Mouse (Mus musculus): ENCODE results near the gene Fgfr1op.
A peak's percentile ranks its signal among the peaks of the same experiment; 100 is the strongest.
"Not testable (repeated sequence)": the region's sequence is repeated elsewhere in the genome, so short reads cannot be mapped to it uniquely, and the experiment has no call there.

The Fgfr1op gene

DNA sequence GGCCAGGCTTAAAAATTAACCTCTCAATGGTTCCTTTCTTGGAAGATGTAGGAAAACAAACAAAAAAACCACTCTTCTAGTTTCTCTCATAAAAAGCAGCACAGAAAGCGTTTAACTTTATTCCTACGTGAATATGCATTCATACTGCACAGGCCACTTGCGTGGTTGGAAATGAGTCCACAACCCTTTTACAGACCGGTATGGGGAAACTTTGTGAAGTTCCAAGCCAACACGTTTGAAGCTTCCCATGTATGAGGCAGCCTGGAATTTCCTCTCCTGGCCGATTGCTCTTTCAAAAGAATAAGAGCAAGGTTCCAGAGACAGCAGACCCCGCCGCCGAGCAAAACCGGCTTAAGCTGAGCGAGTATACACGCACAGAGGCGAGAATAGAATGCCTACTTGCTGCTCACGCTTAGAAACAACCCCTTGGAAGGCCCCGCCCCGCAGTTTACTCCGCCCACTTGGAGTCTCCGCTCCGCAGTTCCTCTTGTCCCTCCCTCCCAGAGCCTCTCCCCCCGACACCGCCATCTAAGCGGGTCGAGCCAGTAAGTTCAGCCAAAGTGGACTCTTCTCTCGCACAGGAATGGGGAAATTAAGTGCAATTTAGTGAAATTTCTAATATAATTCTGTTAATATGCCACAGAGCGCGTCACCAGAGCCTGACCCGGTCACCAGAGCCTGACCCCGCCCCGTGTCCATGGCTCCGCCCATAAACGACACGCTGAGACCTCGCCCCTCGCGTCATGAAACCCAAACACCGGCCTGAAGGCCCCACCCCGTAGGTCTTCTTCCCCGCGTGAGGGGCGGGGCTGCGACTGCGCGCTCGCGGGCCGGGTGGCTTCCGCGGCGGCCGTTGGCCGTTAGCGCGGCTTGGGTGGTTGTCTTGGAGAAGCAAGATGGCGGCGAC, at the start of gene Fgfr1op:
Fgfr1op (plus strand) TSS at position 801 of the 907 bp plus-strand sequence.
- DNase-seq (ENCODE audit: low spot score in 2 of 2): peak; percentile 68 to 83

DNA sequence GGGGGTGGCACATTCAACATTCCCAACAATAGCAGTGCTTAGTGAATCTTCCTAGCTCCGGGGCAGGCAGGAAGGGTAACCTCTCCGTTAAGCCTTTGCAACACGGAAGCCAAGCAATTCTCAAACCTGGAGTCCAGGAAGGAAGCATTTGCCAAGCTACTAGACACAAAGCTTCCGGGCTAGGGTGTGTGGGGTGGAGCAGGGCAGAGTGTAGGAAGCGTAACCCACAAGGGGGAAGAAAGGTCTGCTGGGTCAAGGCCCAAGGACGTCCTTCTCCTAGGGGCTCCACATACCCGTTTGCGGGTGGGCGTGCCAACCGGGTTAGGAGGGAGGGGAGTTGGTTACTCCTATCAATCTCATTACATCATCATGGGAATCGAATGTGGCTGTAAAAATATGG, 48.9 kb upstream of the Fgfr1op start:
- not testable (repeated sequence) for DNase-seq (ENCODE audit: low spot score in 2 of 2)

DNA sequence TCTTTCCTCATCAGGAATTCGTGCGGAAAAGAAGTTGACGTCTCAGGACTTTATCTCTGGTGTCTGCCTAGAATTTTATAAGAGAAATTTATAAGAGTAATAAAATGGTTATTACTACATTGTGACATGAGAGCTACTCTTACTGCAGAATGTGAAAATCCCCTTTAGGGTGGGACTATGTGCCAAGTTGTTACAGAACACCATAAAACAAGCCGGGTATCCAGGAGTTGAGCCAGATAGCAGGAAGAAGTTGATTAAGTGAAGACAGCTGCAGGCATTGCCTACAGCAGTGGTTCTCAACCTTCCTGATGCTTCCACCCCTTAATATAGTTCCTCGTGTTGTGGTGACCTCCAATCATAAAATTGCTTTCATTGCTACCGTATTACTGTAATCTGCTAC, 48.4 kb upstream of the Fgfr1op start:
- not testable (repeated sequence) for DNase-seq (ENCODE audit: low spot score in 2 of 2)

DNA sequence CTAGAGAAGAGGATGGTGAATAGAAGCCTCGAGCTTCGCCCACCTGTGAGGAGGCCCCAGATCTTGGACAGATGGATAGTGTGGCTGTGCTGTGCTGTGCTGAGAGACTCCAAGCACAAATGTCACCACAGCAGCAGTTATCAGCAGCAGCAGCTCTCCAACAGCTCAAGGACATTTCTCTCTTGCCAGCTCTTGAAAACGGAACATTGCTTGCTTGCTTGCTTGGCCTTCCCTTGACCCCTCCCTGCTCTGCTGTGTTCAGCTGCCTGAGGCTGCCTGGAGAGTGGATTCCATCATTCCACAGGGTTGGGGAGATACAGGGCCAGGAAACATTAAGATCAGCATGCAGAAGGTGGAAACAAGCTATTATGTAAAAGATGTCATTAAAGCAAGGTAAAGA, 42.3 kb upstream of the Fgfr1op start:
- DNase-seq (ENCODE audit: low spot score in 2 of 2): not testable (repeated sequence)

DNA sequence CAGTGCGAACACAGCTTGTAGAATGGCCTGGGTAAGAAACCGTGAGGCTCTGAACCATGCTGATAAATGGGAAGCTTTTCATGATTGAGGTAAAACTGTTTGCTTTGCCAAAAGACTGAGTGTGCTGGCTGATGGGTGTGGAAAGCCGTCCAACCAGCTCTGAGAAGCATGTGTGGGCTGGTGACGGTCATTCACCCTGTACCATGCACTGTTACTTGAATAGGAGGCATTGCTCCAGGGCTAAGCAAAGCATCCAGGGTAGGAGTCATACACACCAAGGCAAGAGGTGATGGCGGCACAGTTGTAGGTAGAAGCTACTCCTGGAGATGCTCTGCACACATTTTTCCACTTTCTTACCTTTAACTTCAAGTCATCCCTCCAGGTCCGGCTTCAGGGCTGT, 40.7 kb upstream of the Fgfr1op start:
- not testable (repeated sequence) for DNase-seq (ENCODE audit: low spot score in 2 of 2)

DNA sequence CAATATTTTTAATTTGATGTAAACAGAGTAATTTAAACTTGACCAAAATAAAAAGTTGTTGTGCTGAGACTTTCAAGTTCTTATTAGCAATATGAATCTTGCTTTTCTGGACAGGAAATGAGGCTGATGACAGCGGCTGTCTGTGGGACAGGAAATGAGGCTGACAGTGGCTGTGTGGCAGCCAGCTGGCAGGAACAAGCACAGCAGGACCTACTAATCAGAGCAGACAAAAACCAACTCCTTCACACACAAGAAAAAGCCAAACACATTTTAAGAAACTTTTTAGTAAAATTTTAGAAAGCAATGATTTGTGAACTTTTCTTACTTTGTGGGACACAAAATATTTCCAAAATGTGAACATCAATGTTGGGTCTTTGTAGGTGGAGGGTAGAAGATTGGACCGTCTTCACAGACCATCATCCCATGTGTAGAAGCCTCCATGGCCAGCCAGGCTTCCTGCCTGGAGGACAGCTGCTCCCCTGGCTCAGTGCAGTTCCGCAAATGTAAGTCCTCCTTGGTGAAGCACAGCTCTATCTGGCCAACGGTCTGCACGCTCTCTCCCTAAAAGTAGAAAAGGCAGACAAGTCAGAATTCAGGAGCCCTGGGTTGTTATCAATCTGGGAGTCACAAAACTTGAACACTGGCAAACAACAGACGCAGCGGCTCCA, 36.8 kb upstream of the Fgfr1op start:
- DNase-seq (ENCODE audit: low spot score in 2 of 2): not testable (repeated sequence)

DNA sequence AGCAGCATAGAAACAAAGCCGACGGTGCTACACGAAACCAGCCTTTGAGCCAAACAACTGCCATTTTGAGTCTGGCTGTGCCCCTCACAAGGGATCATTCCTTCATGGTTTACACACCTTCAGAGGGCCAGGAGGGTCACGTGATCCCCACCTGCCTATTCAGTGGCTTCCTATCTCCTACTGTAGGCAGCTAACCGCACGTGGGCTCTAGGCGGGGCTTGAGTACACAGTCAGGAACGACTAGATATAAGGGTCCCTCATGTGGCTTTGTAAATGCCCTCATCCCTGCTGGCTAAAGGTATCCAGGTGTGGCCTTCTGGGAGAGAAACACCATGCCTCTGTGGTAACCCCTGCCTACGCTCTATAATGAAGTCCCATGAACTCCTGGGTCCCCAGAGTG, 35.7 kb upstream of the Fgfr1op start:
- DNase-seq (ENCODE audit: low spot score in 2 of 2): not testable (repeated sequence)

DNA sequence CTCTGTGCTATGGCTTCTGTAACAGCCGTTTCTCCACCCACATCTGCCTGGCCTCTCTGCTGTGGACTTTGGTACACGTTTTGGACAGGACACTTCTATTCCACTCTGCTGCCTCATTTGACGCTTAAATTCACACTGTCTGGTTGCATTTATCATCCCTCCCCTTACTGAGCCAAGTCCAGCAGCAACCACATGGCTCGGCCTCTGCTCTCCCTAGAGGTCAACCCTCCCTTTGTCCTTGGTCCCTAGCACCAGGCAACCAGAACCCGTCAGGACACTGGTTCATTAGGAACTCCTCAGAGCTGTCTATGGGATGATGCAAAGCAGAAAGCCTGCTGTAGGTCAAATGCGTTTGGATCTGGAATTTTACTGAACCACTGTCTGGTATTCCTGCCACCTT, 34.5 kb upstream of the Fgfr1op start:
- DNase-seq (ENCODE audit: low spot score in 2 of 2): not testable (repeated sequence)

DNA sequence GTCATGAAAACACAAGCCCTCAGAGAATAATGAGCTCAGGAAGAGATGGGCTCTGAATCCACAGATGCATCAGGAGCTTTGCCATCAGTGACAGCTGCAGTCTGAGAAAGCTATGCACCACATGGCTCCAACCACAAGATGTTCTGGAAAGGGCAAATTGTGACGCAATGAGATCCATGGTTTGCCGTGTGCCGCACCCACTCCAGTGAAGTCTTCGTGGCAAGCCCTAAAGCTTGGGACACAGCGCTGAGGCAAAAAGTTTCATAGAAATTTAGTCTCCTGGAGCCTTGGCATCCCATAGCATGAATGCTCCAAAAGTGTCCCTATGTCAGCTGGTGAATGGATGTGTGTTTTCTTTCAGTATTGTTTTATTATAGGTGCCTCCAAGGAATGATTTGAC, 27.2 kb upstream of the Fgfr1op start:
- not testable (repeated sequence) for DNase-seq (ENCODE audit: low spot score in 2 of 2)

DNA sequence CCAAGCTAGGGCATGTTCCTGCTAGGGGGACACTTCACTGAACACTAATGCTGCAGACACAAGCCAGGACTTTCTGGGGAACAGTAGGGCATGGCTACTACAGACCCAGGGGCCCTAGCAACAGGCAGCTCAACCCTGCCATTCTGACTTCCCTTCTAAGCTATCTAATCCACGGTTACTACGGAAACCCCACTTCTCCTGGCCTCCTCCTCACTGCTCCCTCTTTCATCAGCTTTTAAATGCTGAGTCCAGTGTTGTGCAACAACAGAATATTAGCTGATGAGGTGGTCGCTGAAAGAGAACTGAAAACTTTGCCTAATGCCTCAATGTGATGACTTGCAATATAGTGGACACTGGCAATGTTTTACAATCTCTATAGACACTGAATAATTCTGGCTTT, 25.1 kb upstream of the Fgfr1op start:
- not testable (repeated sequence) for DNase-seq (ENCODE audit: low spot score in 2 of 2)

DNA sequence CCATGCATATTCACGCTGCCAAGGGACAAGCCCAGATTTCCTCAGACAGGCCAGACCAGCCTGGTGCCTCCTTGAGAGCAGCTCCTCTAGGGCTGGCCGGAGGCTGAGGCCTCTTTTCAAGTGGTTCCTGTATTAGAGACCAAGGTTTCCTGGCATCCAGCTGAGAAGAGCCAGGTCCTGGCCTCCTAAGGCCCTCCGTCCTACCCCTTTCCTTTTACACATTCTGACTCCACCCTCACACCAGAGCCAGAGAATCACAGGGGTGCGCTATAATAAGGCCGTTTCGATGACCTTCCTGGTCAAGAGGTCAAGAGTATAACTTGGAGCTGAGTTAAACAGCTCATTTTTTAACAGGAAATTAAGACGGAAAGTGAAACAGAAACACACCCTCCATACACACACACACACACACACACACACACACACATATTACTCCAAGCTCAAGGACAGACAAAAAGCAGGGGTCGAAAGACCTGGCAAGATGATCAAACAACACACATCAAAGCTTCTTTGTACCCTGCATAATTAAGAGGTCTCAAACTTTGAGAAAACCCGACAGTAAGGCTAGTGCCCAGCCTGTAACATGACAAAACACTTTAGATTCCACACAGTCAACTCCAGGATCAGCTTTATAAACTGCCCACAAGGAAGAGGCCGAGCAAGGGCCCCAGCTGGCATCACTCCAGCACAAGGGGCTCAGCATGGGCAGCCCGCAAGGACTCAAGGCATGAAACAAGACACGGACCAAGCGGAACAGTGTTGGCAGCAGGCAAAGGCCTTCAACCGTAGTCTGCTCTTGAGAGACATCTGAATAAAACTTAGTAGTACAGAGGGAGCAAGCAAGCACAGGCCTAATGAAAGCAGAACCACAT, 21.3 kb upstream of the Fgfr1op start:
- DNase-seq (ENCODE audit: low spot score in 2 of 2): not testable (repeated sequence)

DNA sequence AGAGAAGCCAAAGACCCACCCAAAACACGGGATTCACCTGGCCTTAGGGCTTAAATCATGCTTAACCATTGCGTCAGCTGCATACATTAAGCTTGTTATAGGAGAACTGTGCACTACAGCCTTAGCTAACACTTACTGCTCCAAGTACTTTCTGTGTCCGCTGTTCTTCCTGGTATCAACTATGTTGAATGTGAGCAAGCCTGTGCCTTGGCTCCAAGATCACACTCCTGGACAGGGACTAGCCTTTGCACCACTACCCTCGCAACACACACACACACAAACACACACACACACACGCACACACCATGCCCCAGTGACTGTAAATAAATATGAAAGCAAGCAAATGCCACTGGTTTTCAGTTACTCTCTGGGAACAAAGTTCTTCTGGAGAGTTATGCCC, 18.4 kb upstream of the Fgfr1op start:
- not testable (repeated sequence) for DNase-seq (ENCODE audit: low spot score in 2 of 2)

DNA sequence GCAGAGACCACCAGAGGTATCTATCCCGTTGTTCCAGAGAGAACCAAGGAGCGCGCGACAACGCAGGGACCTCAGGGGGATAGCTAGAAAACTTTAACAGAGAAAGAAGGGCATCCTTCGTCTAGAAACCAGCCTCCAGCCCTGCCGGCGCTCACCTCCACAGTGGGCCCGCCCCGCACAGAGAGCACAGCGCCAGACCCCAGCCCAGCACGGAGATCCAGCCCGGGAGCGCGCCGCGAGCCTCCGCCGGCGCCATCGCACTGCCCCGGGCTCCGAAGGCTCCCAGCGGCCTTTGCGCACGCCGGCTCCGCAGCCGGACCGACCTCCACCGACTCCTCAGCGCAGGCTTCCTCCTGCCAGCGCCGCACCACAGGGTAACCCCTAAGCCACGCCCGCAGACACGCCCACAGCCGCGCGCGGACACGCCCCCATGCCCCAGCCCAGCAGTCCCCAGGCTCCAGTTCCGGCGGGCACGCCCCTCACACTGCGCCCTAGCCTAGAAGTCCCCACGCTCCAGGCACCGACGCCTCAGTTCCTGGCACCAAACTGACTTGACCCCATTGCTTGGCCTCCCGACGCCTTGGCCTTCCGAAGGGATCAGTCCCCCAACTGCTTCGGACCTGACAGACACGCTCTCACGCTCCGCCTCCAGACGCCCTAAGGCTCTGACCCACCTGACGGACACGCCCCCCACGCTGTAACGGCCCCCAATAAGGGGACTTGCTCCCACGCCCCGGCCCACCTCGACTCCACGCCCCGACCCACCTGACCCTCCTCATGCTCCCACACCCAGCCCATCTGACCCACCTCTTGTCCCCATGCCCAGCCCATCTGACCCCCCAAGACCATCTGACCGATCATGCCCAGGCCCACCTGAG, 17.6 kb upstream of the Fgfr1op start, which contains the start of the genes Gm49673 and Rnaset2a:
Gm49673 (minus strand) TSS at position 350 of the 878 bp plus-strand sequence.
Rnaset2a (minus strand) TSS at position 659 of the 878 bp plus-strand sequence.
- not testable (repeated sequence) for DNase-seq (ENCODE audit: low spot score in 2 of 2)

DNA sequence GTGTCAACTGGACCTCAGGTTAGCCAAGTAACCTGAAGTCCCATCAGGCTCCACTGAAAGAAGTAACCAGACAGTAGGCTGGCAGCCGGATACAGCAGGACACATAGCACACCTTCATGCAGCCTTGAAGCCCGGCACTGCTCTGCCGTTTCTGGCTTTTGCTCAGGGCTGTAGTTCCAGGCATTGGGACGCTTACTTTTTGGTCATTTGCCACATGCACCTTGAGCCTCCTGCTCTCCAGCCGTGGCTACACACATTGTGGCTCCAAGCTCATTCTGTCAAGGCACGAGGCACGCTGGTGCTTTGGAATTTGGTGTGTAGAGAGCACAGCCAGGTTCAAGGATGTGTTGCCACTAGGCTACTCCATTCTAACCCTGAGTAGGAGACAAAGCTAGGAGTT, 10.3 kb upstream of the Fgfr1op start:
- not testable (repeated sequence) for DNase-seq (ENCODE audit: low spot score in 2 of 2)

DNA sequence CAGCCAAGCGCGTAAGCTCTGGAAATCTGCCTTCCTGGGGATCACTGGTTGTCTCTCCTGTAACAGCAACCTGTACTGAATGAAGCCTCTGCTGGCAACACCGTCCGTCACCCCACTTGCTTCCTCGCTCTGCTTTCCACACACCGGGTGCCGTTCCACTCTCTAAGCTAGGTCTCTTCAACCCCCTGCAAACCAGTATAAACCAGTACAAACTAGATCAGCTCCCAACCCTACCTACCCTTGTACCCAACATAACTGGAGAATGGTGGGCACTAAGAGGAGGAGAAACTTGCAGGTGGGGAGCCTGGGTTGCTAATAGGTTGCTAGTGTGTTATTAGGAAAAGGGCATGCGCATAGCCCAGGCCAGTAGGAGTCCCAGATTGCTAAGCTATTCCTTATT, 9.3 kb upstream of the Fgfr1op start:
- not testable (repeated sequence) for DNase-seq (ENCODE audit: low spot score in 2 of 2)

DNA sequence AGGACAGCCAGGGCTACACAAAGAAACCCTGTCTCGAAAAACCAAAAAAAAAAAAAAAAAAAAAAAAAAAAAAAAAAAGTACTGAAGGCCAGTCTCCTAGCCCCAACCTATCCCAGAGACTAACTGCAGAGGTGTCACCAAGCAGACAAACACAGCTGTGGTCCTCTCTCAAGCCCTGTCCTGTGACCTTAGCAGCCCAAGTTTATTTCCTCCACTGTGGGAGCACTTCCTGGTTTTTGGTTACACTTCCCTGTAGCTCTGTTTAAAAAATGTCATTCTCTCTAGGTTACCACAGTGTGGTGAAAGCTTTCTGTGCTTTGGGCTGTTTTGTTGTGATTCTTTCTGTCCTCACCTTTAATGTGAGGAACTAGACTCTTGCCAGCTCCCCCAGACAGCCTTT, 6.7 kb upstream of the Fgfr1op start:
- not testable (repeated sequence) for DNase-seq (ENCODE audit: low spot score in 2 of 2)

DNA sequence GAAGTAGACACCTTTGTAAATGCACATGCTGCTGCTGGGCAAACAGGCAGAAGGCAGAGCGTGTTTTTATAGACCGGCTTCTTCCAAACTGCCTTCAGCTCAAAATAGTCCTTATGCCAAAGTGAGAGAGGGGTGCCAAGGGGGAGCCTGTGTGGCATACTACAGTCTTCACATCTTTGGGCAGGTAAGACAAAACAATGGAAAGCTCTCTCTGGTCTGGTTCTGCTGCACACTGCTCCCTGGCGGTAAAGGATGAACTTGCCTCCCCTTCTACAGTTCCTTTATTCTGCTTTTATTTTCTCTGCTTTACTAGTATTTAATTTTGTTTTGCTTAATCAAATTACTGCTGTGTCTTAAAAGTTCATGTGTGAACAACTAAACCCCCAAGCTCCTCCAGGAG, 4.3 kb upstream of the Fgfr1op start:
- peak; percentile 56 to 72 for DNase-seq (ENCODE audit: low spot score in 2 of 2)

DNA sequence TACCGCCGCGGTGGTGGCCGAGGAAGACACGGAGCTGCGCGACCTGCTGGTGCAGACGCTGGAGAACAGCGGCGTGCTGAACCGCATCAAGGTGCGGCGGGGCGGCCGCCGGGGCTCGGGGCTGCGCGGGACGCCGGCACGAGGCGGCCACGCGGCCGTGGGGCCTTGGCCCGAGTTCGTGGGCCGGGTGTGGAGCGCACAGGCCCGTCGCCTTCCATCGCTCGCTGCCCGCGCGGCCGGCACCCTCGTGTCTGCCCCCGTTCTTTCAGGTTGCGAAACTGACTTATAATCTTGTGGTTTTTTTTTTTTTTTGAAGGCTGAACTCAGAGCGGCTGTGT, 276 bp downstream of the Fgfr1op start:
- peak; percentile 26 to 50 for DNase-seq (ENCODE audit: low spot score in 2 of 2)

DNA sequence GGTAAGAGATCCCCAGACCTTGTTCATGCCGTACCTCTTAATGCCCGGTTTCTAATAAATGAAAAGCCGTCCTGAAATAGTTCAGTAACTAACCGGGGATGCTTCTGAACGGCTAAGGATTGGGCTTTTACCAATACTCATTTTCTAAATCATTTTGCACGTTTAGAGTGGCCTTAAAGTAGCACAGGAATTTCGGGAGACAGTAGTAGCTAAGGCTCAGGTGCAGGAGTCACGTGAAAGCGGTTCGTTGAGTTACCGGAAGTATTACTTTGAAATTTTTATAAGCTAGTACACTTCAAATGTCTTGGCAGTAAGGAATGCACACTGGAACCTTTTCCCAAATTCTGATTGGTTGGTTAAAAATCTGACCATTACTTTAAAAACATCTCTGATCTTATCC, 676 bp downstream of the Fgfr1op start:
- DNase-seq (ENCODE audit: low spot score in 2 of 2): not testable (repeated sequence)

DNA sequence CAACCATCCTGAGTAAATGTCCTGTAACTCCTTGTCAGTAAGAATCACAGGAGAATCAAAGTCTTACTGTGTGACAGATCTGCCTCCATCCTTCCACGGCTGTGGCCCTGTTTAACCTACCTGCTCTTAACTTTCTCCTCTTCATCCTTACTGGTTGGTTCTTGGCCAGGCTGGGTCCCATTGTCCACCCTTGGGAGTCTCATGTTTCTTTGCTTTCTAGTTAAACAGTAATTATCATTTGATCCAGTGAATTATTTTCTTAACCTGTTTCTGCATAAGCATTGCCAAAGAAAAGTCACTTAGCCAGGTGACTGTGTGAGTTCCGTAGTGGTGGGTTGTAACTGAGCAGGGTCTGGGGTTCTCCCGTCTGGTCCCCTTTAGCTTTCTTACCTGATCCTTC, 1.2 kb downstream of the Fgfr1op start:
- DNase-seq (ENCODE audit: low spot score in 2 of 2): not testable (repeated sequence)

DNA sequence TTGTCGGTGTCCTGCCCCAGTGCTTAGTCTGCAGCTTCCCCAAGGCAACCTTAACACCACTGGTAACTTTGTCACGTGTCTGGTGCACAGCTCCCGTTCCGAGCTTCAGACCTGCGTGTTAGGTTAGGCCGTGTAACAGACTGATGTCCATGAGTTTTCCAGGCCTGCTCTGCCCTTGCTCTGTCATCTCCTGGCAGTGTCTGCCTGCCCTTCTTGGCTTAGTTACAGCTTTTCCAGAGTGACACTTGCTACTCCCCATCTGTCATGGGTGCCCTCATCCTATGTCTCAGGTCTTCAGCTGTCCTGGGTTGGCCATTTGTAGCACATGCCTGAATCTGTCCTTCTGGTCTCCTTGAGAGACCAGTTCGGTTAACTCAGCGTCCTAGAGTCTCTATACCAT, 2.1 kb downstream of the Fgfr1op start:
- DNase-seq (ENCODE audit: low spot score in 2 of 2): not testable (repeated sequence)
